Mouse (Mus musculus): ENCODE data around the gene Sdk1.

Gene Sdk1

GRCm38 (mm10) chr5:141646621-141647020, 405.3 kb downstream of the Sdk1 start:
- DNase-seq, result no peak

- no peak for DNase-seq
Observed at GRCm38 (mm10) chr5:141649831-141650375, 408.6 kb downstream of the Sdk1 start.

GRCm38 (mm10) chr5:141651690-141652377, 410.5 kb downstream of the Sdk1 start:
- no peak for DNase-seq

DNA sequence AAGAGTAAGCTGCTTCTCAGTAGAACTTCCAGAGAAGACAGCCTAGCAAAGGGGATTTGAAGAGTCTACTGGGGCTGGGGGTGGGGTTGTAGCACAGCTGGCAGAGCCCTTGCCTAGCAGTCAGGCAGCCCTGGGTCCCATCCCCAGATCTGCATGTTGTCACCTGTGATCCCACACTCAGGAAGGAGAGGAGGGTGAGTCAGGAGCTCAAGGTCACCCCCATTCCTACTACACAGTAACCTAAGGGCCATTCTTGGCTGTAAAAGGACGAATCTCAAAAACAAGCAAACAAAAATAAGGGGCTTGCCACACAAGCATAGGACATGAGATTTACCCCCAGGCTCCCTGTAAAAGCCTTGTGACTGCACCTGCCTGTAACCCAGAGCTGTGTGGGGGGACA, 435.1 kb downstream of the Sdk1 start:
- DNase-seq, result no peak

DNA sequence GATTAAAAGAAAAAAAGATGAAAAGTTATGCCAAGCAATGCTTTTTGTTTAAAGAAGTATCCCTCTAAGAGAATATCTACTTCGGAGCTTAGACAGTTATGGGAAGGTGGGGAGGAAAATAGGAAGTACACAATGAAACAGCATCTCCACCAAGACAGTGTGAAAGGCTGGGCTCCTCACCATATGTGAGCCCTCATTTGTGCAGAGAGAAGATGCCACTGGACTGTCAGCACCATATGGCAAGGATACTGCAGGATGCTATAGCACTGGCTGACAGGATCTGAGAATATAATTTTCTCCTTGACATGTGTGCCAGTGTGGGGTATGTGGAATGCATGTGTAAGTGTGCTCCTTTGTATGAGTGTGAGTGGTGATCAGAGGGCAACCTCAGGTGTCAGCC, 435.7 kb downstream of the Sdk1 start:
- no peak for DNase-seq

- DNase-seq, result no peak
Observed at GRCm38 (mm10) chr5:141677841-141678240, 436.6 kb downstream of the Sdk1 start.

- DNase-seq, result no peak
Observed at GRCm38 (mm10) chr5:141686876-141687420, 445.7 kb downstream of the Sdk1 start.

DNA sequence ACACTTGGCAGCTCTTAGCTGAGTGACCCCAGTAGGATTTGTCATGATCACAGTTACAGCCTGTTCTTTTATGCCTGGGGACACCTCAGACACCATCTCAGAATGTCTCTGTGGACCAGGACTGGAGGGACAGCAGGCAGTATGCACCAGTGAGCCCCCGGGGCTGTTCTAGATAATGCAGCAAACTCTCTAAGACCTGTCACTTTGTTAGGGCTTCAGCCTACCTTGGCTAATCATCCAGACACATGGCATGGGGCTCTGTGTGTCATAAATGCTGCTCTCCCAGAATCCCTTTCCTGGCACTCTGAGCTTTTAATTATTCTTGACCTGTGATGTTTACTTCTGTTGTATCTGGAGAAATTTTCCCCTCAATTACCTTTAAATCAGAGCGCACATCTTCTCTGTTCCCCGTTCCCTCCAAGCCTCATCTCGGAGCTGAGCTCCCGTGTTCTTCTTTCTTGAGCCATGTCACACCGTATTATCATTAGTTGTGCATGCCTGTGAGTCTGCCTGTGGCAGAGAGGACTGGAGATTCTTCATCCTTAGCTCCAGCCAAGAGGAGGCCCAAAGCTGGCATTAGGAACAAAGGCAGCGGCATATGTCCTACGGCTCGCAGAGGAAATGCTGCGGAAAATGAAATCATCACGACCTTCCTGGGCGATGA, 448.3 kb downstream of the Sdk1 start:
- DNase-seq, result no peak

DNA sequence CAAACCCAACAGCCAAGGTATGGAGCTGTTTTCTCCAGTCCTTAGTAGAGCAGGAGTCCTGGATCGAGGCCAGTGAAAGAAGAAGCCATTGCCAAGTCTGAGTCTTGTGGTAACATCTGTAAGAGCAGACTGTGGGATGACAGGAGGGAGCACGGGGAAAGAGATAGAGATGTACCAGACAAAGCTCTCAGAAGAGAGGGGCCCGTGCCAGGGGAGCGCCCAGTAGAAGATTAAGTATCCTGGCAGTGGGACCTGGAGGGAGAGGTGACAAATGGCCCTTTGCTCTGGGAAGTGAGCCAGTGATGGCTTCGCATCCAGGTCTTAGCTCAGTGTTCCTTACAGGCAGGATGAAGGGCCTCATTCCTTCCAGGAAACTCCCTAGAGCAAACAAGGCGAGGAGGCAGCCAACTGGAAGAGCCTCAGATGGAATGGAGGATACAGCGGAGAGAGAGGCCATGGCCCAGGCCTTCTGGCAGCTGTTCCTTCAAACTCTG, 450.2 kb downstream of the Sdk1 start:
- peak; percentile 44 to 65 for DNase-seq

DNA sequence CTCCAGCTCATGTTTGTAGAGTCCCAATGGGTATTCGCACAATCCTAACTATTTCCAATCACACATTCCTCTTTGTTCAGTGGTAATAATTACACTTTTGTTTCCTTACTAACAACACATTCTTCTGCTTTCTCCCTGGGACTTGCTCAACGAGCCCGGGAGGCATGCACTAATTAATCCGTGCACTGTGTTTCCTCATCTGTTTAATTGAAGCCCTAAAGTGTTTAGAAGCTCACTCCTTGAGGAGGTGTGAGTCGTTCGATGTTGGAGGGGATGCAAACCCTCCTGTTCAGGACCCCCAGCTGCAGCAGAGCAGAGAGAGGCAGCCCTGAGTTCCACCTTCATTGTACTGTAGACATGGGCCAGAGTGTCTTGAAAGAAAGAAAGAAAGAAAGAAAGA, 452.4 kb downstream of the Sdk1 start:
- no peak for DNase-seq

- DNase-seq, result no peak
Observed at GRCm38 (mm10) chr5:141694901-141695300, 453.6 kb downstream of the Sdk1 start.

DNA sequence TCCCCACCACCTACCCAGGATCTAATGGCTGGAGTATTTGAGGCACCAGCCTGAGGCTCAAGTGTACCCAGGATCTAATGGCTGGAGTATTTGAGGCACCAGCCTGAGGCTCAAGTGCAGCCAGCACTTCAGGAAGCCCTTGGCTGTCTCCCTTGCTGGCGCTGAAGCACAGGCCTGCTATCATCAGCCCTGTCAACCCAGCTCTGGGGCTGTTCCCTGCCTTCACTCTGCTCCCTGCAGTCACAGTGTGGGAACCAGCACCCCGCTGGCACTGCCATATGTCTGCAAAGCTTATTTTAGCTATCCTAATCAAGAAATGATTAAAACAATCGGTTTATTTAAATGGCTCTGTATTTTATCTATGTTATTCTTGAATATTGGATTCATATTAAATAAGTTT, 457.1 kb downstream of the Sdk1 start:
- DNase-seq, result no peak

GRCm38 (mm10) chr5:141720751-141721150, 479.5 kb downstream of the Sdk1 start:
- DNase-seq, result no peak

- no peak for DNase-seq
Observed at GRCm38 (mm10) chr5:141727968-141728367, 486.7 kb downstream of the Sdk1 start.

- no peak for DNase-seq
Observed at GRCm38 (mm10) chr5:141730006-141730405, 488.7 kb downstream of the Sdk1 start.

DNA sequence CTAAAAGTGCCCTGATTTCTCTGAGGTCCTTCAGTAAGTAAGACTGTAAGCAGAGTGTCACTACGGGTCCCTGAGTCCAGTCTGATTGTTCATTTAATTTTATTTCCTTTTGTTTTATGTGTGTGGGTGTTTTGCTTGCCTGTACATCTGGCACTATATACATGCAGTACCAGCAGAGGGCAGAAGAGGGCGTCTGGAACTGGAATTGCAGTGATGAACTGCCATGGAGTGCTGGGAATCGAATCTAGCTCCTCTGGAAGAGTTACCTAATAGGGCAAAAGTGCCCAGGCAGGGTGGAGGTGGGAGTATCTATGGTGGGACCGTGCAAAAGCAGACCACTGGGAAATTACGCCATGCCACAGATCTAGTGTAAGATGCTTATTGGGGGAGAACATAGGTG, 497.4 kb downstream of the Sdk1 start:
- no peak for DNase-seq

DNA sequence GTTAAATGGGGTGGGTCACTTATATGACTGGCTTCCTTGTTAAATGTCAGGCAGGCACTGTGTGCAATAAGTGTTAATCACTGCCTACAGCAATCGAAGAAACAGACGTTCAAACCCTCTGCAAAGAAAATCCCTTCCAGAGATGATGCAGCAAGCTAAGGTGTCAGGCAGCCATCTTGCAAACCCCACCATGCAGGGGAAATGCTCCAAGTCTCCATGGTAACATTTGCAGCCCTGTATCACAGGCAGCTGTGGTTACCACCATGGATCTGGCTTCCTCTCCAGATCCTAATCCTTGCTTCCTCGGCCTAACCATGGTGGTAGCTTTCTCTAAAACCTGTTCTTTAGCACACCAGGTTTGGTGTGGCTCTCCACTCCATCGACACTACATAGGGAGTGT, 507.5 kb downstream of the Sdk1 start:
- DNase-seq, result no peak

GRCm38 (mm10) chr5:141754278-141754677, 513.0 kb downstream of the Sdk1 start:
- peak; percentile 33 to 56 for DNase-seq

GRCm38 (mm10) chr5:141758885-141759284, 517.6 kb downstream of the Sdk1 start:
- peak; percentile 34 to 45 for DNase-seq

GRCm38 (mm10) chr5:141764111-141764510, 522.8 kb downstream of the Sdk1 start:
- no peak for DNase-seq

- no peak for DNase-seq
Observed at GRCm38 (mm10) chr5:141768761-141769515, 527.6 kb downstream of the Sdk1 start.

- peak in 1 of 2 experiments; percentile 12 for DNase-seq
Observed at GRCm38 (mm10) chr5:141771516-141771915, 530.2 kb downstream of the Sdk1 start.

GRCm38 (mm10) chr5:141778231-141778630, 536.9 kb downstream of the Sdk1 start:
- DNase-seq, result no peak
